Mouse (Mus musculus) embryonic fibroblast, embryonic 13.5 days (primary cell): ENCODE results near the gene Atp11a. TPM values are rescaled to one million over a fixed set of nuclear protein-coding genes. Genes with fewer than 3 reads are reported as not detected.

Source experiments
- H3K27ac ChIP-seq: 2 replicates; pipeline ENCODE4 v1.5.1; 2012; ENCODE audit warnings: low read length, control low read depth, inconsistent platforms; ENCODE audit not compliant: insufficient read depth
- H3K4me1 ChIP-seq: 2 replicates; pipeline ENCODE4 v1.6.1; 2011; ENCODE audit warnings: low read length; ENCODE audit not compliant: control insufficient read depth, insufficient read depth
- H3K4me3 ChIP-seq: 2 replicates; pipeline ENCODE4 v1.5.1; 2011; ENCODE audit warnings: mild to moderate bottlenecking, control low read depth, low read length; ENCODE audit not compliant: insufficient read depth
- CTCF ChIP-seq: IDR thresholded peaks from 2 replicates; pipeline ENCODE4 v1.5.1; 2011; ENCODE audit warnings: mild to moderate bottlenecking, control low read depth, low read length, moderate library complexity, borderline replicate concordance; ENCODE audit not compliant: insufficient read depth
- POLR2A ChIP-seq: IDR thresholded peaks from 2 replicates; pipeline ENCODE4 v1.6.1; 2011; ENCODE audit warnings: low read depth, mild to moderate bottlenecking, control low read depth, low read length, moderate library complexity
- polyA plus RNA-seq: library from polyadenylated mRNA; stranded (reverse); fragments of >200 nt; gene quantifications from 2 replicates; pipeline ENCODE4 v1.2.4, GENCODE M21; 2011; ENCODE audit warnings: low read depth; ENCODE audit not compliant: missing spikeins, insufficient read length

Atp11a gene
- polyA plus RNA-seq, 1 experiment = 66.6 TPM

DNA sequence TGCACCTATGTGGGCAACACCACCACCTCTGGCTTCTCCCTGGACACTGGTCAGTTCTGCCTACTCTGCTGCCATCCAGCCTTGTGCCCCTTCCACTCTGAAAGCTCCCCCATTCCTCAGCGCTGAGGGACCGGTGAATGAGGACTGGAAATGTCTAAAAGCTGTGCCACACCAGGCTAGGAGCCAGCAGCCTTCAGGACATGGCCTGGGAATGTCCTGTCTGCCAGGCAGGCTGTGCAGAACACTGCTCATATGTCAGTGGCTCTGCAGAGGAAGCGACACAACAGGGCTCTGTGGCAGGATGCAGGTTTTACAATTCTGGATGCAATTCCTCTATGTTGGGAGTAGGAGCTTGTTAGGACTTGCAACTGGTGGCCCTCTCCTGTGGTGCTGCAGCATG, 106.2 kb downstream of the Atp11a start:
- Histone ChIP-seq H3K27ac (no peak overlapping the region), H3K4me1 (no peaks in the 10 kb centered on the region), H3K4me3 (no peak overlapping the region)
- TF ChIP-seq CTCF = no peak
- no peak for TF ChIP-seq POLR2A

DNA sequence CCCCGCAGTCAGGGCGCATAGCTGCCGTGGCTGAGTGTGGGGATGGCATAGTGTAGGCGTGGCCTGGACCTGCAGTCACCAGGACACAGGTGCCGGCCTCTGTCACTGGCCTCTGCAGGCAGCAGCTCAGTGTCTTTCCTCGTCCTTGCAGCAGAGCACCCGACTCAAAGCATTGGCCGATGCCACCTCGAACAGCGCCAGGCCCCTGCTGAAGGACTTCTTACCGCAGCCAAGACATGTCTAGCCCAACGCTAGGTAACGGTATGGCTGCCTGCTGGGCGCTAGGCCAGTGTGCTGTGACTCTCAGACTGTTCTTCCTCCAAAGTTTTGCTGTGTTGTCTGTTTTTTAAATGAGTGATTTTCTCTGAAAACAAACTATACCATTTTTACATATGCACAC, 106.8 kb downstream of the Atp11a start:
- no peaks in the 10 kb centered on the region for H3K4me1 ChIP-seq
- H3K4me3 ChIP-seq = no peak overlapping the region
- no peak overlapping the region for H3K27ac ChIP-seq
- TF ChIP-seq POLR2A = no peak
- TF ChIP-seq CTCF = no peak

DNA sequence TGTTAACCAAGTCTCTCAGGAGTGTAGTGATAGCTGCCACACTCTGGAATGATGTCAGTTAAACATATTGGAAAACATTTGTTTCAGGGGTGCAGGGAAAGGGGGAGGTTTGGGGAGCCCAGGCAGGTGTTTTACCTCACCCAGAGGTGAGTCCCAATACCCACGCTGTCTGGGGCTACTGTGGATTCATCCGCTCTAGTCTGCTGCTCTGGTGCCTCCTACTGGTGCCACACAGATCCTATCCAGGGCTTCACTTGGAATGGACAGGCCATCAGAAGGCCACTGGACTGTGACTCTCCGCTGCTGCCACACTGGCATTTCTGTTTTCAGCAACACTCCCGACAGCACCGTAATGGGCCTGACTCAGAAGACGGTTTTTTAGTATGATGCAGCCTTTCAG, 109.0 kb downstream of the Atp11a start:
- no peak for TF ChIP-seq POLR2A
- 0 out of 2 replicates have a peak, but pooled peaks have one; percentile 4 for TF ChIP-seq CTCF
- no peak overlapping the region for H3K27ac ChIP-seq

DNA sequence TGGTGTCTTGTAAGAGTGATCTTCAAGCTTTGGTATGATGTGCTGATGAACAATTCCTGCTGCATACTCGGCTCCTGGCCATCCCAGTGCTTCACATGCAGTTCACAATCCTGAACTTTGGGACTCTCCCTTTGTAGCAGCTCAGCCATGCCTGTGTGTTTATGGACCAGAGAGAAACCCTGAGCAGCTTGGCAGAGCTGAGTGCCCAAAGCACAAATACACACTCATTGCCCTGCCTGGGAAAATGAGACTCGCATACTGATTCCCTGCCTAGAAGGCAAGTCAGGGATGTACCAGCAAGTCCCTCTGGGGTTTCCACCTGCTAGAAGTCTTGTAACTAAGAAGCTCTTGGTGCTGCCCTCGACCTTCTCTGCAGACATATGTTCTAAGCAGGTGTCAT, 112.8 kb downstream of the Atp11a start:
- Histone ChIP-seq H3K27ac (no peak overlapping the region), H3K4me3 (no peak overlapping the region), H3K4me1 (no peaks in the 10 kb centered on the region)
- TF ChIP-seq POLR2A (no peak), CTCF (no peak)

More for the DNA sequence above, 109.0 kb downstream of the Atp11a start:
- Histone ChIP-seq H3K4me3 (no peak overlapping the region), H3K4me1 (no peaks in the 10 kb centered on the region)

DNA sequence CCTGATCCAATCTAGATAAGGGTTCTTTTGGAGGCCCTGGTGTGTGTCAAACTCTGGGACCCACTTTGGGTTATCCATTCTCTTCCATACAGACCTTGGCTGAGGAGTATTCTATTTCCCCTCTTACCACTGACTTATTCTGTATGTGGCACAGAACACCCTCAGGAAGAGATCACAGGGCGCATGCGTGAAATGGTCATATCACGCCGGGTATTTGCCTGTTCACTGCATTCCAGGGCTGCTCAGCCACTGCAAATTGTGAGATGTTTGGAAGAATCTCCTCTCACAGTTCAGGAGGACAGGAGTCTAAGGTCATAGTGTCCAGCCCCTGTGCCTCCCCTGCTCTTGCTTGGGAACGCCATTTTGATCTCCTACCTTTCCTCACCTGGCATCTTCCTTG, 113.8 kb downstream of the Atp11a start:
- H3K4me1 ChIP-seq = no peaks in the 10 kb centered on the region
- H3K4me3 ChIP-seq = no peak overlapping the region
- H3K27ac ChIP-seq = no peak overlapping the region
- TF ChIP-seq CTCF (no peak), POLR2A (no peak)

DNA sequence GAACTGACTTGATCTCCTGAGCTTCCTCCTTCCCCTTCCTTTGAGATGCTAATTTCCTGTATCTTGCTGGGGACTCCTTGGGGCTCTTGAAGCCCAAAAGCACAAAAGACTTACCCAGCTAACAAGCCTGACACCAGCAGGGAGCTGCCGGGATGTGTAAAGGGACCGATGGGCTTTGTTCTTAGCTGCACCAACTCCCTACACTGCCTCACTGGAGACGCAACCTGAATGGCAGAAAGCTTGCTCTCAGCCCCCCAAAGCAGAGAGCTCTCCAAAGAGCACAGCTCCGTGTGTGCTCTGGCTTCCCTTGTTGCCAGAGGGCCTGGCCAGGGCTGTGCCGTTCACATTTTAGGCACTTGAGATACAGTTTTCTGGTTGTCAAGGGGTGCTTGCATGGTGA, 114.6 kb downstream of the Atp11a start:
- H3K4me1 ChIP-seq = no peaks in the 10 kb centered on the region
- no peak for TF ChIP-seq CTCF
- TF ChIP-seq POLR2A = no peak
- H3K27ac ChIP-seq = no peak overlapping the region
- H3K4me3 ChIP-seq = no peak overlapping the region

DNA sequence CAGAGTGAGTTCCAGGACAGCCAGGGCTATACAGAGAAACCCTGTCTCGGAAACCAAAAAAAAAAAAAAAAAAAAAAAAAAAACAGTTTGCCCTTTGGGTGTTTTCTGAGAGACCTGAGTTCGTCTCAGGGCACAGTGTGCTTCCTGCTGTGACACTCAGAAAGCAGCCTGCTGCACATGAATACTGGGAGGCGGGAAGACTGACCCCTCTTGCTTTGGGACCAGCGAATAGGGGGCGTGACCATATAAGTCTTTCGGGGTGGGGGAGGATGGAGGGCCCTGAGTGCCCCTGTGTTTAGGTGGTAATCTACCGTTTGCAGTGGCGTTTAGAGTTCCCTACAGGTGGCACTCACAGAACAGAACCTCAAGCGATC, 116.2 kb downstream of the Atp11a start:
- peak overlapping the region; percentile 54 for H3K4me3 ChIP-seq
- TF ChIP-seq CTCF = no peak
- no peak for TF ChIP-seq POLR2A
- no peaks in the 10 kb centered on the region for H3K4me1 ChIP-seq
- H3K27ac ChIP-seq = no peak overlapping the region

DNA sequence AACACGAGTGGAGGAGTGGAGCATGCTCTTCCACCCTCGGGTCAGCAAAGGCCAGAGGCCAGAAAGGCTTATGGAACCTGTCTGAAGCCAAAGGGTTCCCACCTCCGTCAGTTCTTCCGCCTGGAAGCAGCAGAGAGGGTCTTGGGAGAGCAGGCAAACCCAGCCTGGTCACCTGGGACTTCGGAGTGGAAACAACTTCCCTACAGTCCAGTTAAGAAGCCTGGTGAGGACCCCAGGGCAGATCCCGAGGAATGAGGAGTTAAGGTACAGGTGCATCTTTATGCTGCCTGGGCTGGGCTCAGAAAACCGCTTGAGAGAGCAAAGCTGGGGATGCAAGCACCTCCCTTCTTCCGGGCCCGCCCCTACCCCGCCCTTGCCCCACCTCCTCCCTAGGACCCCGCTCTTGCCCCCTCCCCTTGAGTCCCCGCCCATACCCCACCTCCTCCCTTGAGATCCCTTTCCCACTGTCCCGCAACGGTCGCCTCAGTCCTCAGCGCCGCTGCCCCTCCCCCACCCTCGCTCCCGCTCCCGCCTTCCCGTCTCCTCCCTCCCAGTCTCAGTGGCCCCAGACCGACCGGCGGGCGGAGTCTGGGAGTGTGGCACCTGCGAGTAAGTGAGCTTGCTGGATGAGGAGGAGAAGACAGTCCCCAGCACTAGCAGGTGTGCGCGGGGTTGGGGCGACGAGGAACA, 116.7 kb downstream of the Atp11a start, which contains the start of gene Mcf2l:
Gene Mcf2l (plus strand): TSS at position 450 of the 690 bp plus-strand sequence.
- no peak within 1 kb of the TSS for H3K27ac ChIP-seq
- TF ChIP-seq CTCF (no peak), POLR2A (no peak)
- H3K4me3 ChIP-seq = peak within 1 kb of the TSS; percentile 54
- no peaks in the 10 kb centered on the region for H3K4me1 ChIP-seq

DNA sequence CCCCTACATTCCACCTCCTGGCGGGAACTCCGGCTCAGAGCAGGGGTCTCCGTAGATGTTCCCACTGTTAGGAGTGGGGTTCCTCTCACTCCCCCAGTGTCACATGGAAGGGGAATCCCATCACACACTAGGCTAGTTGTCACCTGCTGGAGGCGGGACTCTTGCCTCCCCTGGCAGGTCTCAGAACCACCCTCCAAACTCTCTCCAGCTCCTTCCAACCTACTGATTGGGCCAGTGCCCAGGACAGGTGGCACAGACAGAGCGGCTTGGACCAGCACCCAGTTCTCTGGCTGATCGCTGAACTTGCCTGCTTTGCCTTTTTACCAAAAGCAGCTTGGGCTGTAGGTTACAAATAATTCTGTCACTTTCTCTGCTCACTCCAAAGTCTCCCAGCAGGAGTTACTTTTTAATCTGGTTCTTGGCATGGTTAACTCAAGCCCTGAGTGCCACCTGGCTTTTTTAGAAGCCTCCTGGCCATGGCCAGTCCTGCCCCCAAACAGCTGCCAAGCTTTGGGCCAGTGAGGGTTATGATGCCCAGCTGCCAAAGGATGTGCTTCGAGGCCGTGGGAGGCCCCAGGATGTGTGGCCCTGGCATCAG, 117.5 kb downstream of the Atp11a start:
- Histone ChIP-seq H3K27ac (no peak overlapping the region), H3K4me1 (no peaks in the 10 kb centered on the region), H3K4me3 (peak overlapping the region; percentile 54)
- no peak for TF ChIP-seq POLR2A
- TF ChIP-seq CTCF = no peak

DNA sequence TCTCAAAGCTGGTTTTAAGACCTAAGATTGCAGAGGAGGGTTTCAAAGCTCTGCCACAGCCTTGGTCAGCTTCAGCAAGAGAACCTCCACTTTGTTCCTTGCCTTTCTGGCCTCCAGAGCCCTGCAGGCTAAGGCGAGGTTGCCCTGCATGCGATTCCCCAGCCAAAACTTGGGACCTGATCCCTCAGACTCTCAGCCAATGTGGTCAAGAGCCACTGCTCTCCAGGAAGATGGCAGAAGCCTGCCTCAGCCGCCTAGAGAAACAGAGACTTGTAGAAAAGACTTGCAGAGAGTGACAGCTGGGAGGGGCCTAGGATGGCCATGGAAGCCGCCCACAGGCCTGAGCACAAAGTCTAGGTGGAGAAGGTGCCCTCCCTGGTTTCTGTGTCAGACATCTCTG, 118.2 kb downstream of the Atp11a start:
- TF ChIP-seq CTCF = no peak
- no peak for TF ChIP-seq POLR2A
- no peaks in the 10 kb centered on the region for H3K4me1 ChIP-seq
- H3K27ac ChIP-seq = no peak overlapping the region
- H3K4me3 ChIP-seq = no peak overlapping the region
